Mouse (Mus musculus): Measurements from ENCODE around the gene Enthd1.

DNA sequence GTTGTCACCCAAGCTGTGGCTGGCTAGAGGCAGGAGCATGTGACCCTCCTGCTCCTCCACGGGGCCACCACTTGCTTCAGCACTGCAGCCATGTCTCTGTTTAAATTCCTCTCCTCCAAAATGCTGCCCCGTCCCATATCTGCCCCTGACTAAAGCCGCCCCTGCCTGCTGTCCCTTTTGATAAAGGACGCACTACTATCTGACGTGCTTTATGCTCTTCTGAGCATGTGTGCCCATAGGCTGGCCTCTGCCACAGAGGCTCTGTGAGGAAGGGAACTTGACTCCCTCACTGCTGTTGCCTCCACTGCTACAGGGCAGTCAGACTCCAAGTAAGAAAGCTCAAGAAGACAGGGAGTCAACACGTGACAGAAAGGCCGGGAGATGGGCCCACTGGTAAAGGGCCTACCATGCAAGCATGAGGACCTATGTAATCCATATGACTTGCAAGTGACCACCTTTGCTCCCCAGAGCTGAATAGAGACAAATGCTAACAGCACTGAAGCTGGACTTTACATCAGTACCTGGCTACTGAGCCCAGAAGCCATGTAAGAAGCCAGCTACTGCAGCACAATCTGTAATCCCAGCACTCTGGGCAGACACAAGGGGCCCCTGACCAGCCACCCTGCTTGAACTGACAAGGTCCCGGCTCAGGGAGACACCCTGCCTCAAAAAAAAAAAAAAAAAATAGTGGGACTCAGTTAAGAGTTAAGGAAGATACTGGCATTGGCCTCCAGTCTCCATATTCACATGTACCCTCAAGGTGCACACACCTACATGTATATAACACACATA is 32.5 kb downstream of the Enthd1 start:
- TF ChIP-seq CTCF (IDR thresholded peaks at IDR 0.05; ENCODE audit: control insufficient read depth, insufficient read depth, insufficient replicate concordance, low read depth, low read length) = no peak
- TF ChIP-seq POLR2A (IDR thresholded peaks at IDR 0.05; ENCODE audit: control insufficient read depth, low read depth, low read length) = no peak

Measured in testis, adult 2 months (tissue).